8 mouse cellular contexts compared by ENCODE assay signal in the genomic region with DNA sequence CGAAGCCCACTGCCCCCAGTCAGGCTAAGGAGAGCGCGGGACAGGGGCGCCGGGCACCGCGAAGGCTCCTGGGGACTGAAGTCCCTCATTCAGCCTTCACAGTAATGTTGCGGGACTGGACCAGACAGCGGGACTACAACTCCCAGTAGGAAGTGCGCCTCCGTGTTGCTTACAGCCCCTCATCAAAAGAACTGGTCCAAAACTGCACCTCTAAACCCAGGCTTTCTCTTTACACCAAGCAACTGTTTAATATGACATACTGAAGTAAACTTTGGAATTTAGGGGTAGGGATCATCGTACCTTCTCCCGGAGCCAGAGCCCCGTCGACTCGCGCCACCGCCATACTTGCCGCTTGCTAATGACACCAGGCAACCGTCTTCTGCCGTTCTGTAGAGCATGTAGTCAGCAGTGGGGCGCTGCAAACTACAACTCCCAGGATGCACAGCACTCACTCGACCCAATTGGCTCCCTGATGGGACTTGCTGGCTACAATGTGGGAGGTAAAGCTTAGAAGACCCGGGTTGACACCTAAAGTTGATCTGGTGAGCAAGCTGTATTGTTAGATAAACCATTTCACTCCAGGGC. TPM values are rescaled to one million over a fixed set of nuclear protein-coding genes. Genes with fewer than 3 reads are reported as not detected.
DNase-seq lines count a peak whose midpoint lies in the region; ATAC-seq and TF ChIP-seq lines count a peak whose summit lies in the region.

A gene (minus strand): TSS at position 403 of the 585 bp plus-strand sequence.

- no peaks in the 10 kb centered on the region for H3K9me3 ChIP-seq in forebrain, embryonic 14.5 days (replicated peaks; ENCODE audit: control insufficient read depth, low read length)

- intact Hi-C loops in heart, postnatal 25 days (cut with DNase I): no loop called here

- no peak for TF ChIP-seq CTCF in lung, adult 2 months (IDR thresholded peaks at IDR 0.05; ENCODE audit: insufficient read depth, low read length)

- H3K4me1 ChIP-seq in forebrain, embryonic 14.5 days (ENCODE audit: control insufficient read depth, insufficient read depth, low read length): no peaks in the 10 kb centered on the region
- no peaks in the 10 kb centered on the region for H3K4me1 ChIP-seq in lung, adult 2 months (ENCODE audit: control insufficient read depth, insufficient read depth, low read length)

- peak within 1 kb of the TSS; percentile 67 for H3K4me2 ChIP-seq in forebrain, embryonic 14.5 days (ENCODE audit: low read length)

- peak; percentile 97 for DNase-seq in ES-CJ7 (ENCODE audit: low read depth, low spot score)
- peak; percentile 86 for DNase-seq in cerebellum, adult 11 months
- peak; percentile 97 for DNase-seq in forebrain, embryonic 14.5 days (ENCODE audit: low spot score)
- DNase-seq in heart, postnatal 25 days (ENCODE audit: low spot score): peak; percentile 88
- DNase-seq in layer of hippocampus, adult 18-20 months (ENCODE audit: low spot score in 2 of 2): peak; percentile 93 to 97
- peak; percentile 89 for DNase-seq in lung, adult 2 months
- peak; percentile 92 to 95 for DNase-seq in thymus, adult 18-20 months

- H3K27ac ChIP-seq in forebrain, embryonic 14.5 days (ENCODE audit: low read depth, low read length): peak within 1 kb of the TSS; percentile 63; the same call in 1 of the 2 replicates

- TF ChIP-seq POLR2A in lung, adult 2 months (IDR thresholded peaks at IDR 0.05; ENCODE audit: borderline replicate concordance, extremely low read depth, low read depth, low read length): peak; percentile 58; the same call in 1 of the 2 replicates

- H3K27me3 ChIP-seq in forebrain, embryonic 14.5 days (replicated peaks; ENCODE audit: control insufficient read depth, insufficient read depth, low read length): no peaks in the 10 kb centered on the region

- peak within 1 kb of the TSS; percentile 62 for H3K9ac ChIP-seq in forebrain, embryonic 14.5 days (ENCODE audit: low read length)

- H3K36me3 ChIP-seq in forebrain, embryonic 14.5 days (ENCODE audit: control insufficient read depth, insufficient read depth, low read length): 0 out of 2 replicates have a peak, but pooled peaks cover 3% of the 10 kb centered on the region

- under 1% methylated on average over 24 of the region's 24 CpGs for WGBS in forebrain, embryonic 14.5 days
- WGBS in lung, adult 2 months: under 1% methylated on average over 24 of the region's 24 CpGs

- H3K4me3 ChIP-seq in forebrain, embryonic 14.5 days (ENCODE audit: low read depth, low read length): peak within 1 kb of the TSS; percentile 78
- H3K4me3 ChIP-seq in lung, adult 2 months (replicated peaks; ENCODE audit: extremely low read depth, low read depth, low read length): peak within 1 kb of the TSS; percentile 82

- peak; percentile 99 for ATAC-seq in forebrain, embryonic 14.5 days
- peak; percentile 98 for ATAC-seq in neutrophil, adult 5-6 weeks (ENCODE audit: extremely low read depth, insufficient number of reproducible peaks, low FRiP score, poor library complexity, severe bottlenecking)

RNA-seq across cellular contexts. Expression of the gene that starts here (rescaled TPM):
- polyA plus RNA-seq in forebrain, embryonic 14.5 days (2014; fragmentation: Nextera tagmentation; extraction: Ambion mirVana): 15.8 and 19.4 TPM in 2 replicates
- 1 to 10 TPM; 6.0 to 6.4 TPM for total RNA-seq in heart, postnatal 25 days (2021)
- 10 to 100 TPM; 18.2 to 18.8 TPM for total RNA-seq in layer of hippocampus, adult 18-20 months (2021)
- polyA plus RNA-seq in lung, adult 2 months (2012; rRNA removed): 0.55 and 1.6 TPM in 2 replicates
- 20.9 and 23.3 TPM in 2 replicates for total RNA-seq in neutrophil, adult 5-6 weeks (2017)

Comparison
In these comparisons a context has a peak if more than half of its experiments do, and no peak if none do; other contexts are left out.
1. Peak in every context shown above with its lines: DNase-seq, ATAC-seq, H3K4me3 ChIP-seq and H3K27ac ChIP-seq.